ENCODE assay signal across 14 mouse cellular contexts in genomic region chr3:96031991-96032651, GRCm38 (mm10). TPM values are rescaled to one million over a fixed set of nuclear protein-coding genes. Genes with fewer than 3 reads are reported as not detected.
DNase-seq lines count a peak whose midpoint lies in the region.
"Had no signal": no experiment of that assay in that cellular context is flagged by ENCODE, and none has a peak within 500 bp of the region (broad histone marks: within the 10 kb centered on the region; RNA-seq: fewer than 3 reads in every experiment).

No protein-coding gene starts in this region.

- WGBS in macrophage (ENCODE audit: missing documents) = 8% methylated on average over 5 of the region's 6 CpGs

- peak; percentile 46 to 50 for DNase-seq in B cell, adult 2 months
- peak; percentile 44 to 53 for DNase-seq in CD8-positive naive resting alpha-beta T cell, adult 2 months (ENCODE audit: low read depth in 2 of 2, low spot score in 2 of 2)
- DNase-seq in splenic B cell, adult 2 months (ENCODE audit: low read depth, low spot score) = peak; percentile 53
- no peak for DNase-seq in left cerebral cortex, adult 11 months (ENCODE audit: low spot score)
- no peak for DNase-seq in gastrocnemius, postnatal 4 days (ENCODE audit: low spot score in 2 of 2)
- no peak for DNase-seq in kidney, postnatal 25 days
- DNase-seq in right cerebral cortex, adult 18-20 months = no peak
- DNase-seq: cerebellum, adult 9-10 months; gastrocnemius, adult 2 months; layer of hippocampus, adult 9-11 months had no signal

- no peaks in the 10 kb centered on the region; the same call in 1 of the 2 replicates for H3K36me3 ChIP-seq in macrophage (ENCODE audit: inconsistent target)
- no peaks in the 10 kb centered on the region for H3K36me3 ChIP-seq in splenic B cell, adult 2 months (ENCODE audit: control insufficient read depth, insufficient read depth, low read length, poor library complexity, severe bottlenecking)

- H3K27ac ChIP-seq in macrophage = peak overlapping the region; percentile 65
- H3K27ac ChIP-seq: gastrocnemius, adult 2 months; kidney, embryonic 15.5 days; limb, embryonic 10.5 days had no signal

- no peak overlapping the region for H3K4me3 ChIP-seq in macrophage (ENCODE audit: inconsistent target)
- H3K4me3 ChIP-seq: gastrocnemius, adult 2 months; heart, embryonic 12.5 days; kidney, embryonic 15.5 days; limb, embryonic 10.5 days had no signal

- H3K79me2 ChIP-seq in macrophage (ENCODE audit: inconsistent target) = no peaks in the 10 kb centered on the region

- H3K27me3 ChIP-seq in splenic B cell, adult 2 months (ENCODE audit: control insufficient read depth, insufficient read depth, low read length, poor library complexity, severe bottlenecking) = no peaks in the 10 kb centered on the region
- H3K27me3 ChIP-seq: heart, embryonic 12.5 days; kidney, embryonic 15.5 days had no signal

RNA-seq across cellular contexts. Expression of gene Vps45, which starts 26.1 kb away (rescaled TPM):
- 10 to 100 TPM in 25 of 26 experiments, 1 to 10 TPM in 1; 10.0 to 70.7 (median 32.2) TPM for total RNA-seq in macrophage (2018; cell fraction: chromatin; rRNA removed)
- 10 to 100 TPM; 16.1 to 37.6 (median 25.1) TPM for total RNA-seq in macrophage (2018; cell fraction: cytosol; rRNA removed)
- total RNA-seq in macrophage (2018; cell fraction: nucleus; rRNA removed) = 10 to 100 TPM; 10.6 to 63.5 (median 24.8) TPM
- polyA plus RNA-seq in macrophage (2018) = 18.6 to 31.7 TPM (median 25.9 TPM) in 3 replicates
- total RNA-seq in gastrocnemius, postnatal 4 days (2021) = 10 to 100 TPM; 24.5 to 32.6 TPM

RNA-seq across cellular contexts. Expression of gene Plekho1, which starts 36.3 kb away (rescaled TPM):
- total RNA-seq in macrophage (2018; cell fraction: chromatin; rRNA removed) = 100 to 1,000 TPM; 115 to 354 (median 220) TPM
- total RNA-seq in macrophage (2018; cell fraction: cytosol; rRNA removed) = 100 to 1,000 TPM; 154 to 259 (median 208) TPM
- total RNA-seq in macrophage (2018; cell fraction: nucleus; rRNA removed) = 100 to 1,000 TPM; 160 to 320 (median 230) TPM
- polyA plus RNA-seq in macrophage (2018) = 189 to 264 TPM (median 249 TPM) in 3 replicates
- total RNA-seq in gastrocnemius, postnatal 4 days (2021) = 10 to 100 TPM; 94.2 to 97.4 TPM

Comparison
In these comparisons a context has a peak if more than half of its experiments do, and no peak if none do; other contexts are left out.
1. DNase-seq: peak in B cell, adult 2 months (2 of 2), CD8-positive naive resting alpha-beta T cell, adult 2 months (2 of 2) and splenic B cell, adult 2 months (single experiment); none in left cerebral cortex, adult 11 months (single experiment), gastrocnemius, postnatal 4 days (0 of 2), kidney, postnatal 25 days (0 of 2) and right cerebral cortex, adult 18-20 months (single experiment).